Mouse (Mus musculus) small intestine, adult 2 months (tissue): Measurements from ENCODE around the gene Derl3. TPM values are rescaled to one million over a fixed set of nuclear protein-coding genes. Genes with fewer than 3 reads are reported as not detected.

Experiments
- H3K27ac ChIP-seq: fragments of 200-500 bp; 2 replicates; pipeline ENCODE4 v1.5.1; 2012; ENCODE audit warnings: low read depth, low read length, control low read depth, inconsistent platforms; ENCODE audit not compliant: insufficient read depth
- H3K27me3 ChIP-seq: fragments of 200-500 bp; 2 replicates; pipeline ENCODE4 v1.6.1; 2012; ENCODE audit warnings: mild to moderate bottlenecking, moderate library complexity, low read length, inconsistent platforms; ENCODE audit not compliant: control insufficient read depth, insufficient read depth
- H3K36me3 ChIP-seq: fragments of 200-500 bp; 2 replicates; pipeline ENCODE4 v1.6.1; 2012; ENCODE audit warnings: mild to moderate bottlenecking, low read length, control low read depth, inconsistent platforms; ENCODE audit not compliant: control insufficient read depth, insufficient read depth
- H3K4me1 ChIP-seq: fragments of 200-500 bp; 2 replicates; pipeline ENCODE4 v1.6.1; 2012; ENCODE audit warnings: low read length, inconsistent platforms, mixed read lengths; ENCODE audit not compliant: control insufficient read depth, insufficient read depth, insufficient read length
- H3K4me3 ChIP-seq: fragments of 200-500 bp; 2 replicates; pipeline ENCODE4 v1.5.1; 2012; ENCODE audit warnings: low read depth, mild to moderate bottlenecking, control low read depth, inconsistent platforms, low read length, moderate library complexity
- CTCF ChIP-seq: fragments of 200-500 bp; IDR thresholded peaks from 2 replicates; pipeline ENCODE4 v1.5.1; 2012; ENCODE audit warnings: low read depth, mild to moderate bottlenecking, control low read depth, inconsistent platforms, low read length, moderate library complexity, mixed read lengths; ENCODE audit not compliant: insufficient replicate concordance, insufficient read length; ENCODE audit errors: extremely low read depth
- POLR2A ChIP-seq: fragments of 200-500 bp; IDR thresholded peaks from 2 replicates; pipeline ENCODE4 v1.6.1; 2012; ENCODE audit warnings: low read depth, mild to moderate bottlenecking, control low read depth, inconsistent platforms, low read length, moderate library complexity
- WGBS: fragments of 180-500 bp; shearing (Covaris S2); methylation state at CpG from one replicate; pipeline ENCODE4 v1.1.7; 2018; 5-methylcytosine and 5-hydroxymethylcytosine counted together
- polyA plus RNA-seq: library from polyadenylated mRNA; depleted of rRNA; stranded (reverse); fragments of >200 nt; gene quantifications from 2 replicates; pipeline ENCODE4 v1.2.3, GENCODE M21; 2012

Gene Derl3
- polyA plus RNA-seq, 1 experiment: 145 TPM

DNA sequence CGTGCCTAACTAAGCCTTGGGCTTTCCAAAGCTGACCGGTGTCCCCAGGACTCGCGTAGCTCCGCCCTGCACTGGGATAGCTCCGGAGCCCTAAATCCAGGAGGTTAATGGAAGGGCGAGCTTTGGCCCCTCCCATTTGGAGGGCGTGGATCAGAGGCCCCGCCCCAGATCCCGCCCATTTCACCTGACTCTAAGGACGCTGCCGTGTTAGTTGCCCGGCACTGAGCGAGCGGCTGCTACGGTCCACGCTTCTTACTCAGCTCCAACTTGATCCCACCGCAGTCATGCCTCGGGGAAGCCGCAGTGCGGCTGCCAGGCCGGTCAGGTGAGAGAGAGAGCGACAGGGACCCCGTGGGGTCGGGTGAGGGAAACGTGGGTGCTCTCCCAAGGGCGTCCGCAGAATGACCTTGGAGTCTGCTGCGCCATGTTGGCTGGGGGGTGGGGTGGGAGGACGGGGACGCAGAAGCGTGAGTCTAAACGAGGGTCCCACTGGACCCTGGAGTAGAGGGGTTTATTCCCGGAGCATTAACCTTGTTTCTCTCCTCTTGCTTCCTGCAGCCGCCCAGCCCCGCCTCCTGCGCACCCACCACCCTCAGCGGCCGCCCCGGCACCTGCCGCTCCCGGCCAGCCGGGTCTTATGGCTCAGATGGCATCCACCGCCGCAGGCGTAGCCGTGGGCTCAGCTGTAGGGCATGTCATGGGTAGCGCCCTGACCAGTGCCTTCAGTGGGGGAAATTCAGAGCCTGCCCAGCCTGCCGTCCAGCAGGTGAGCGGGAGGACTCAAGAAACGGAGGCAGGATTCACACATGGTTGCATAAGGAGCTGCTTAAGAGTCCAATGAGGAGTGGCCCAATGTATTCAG lies 42.7 kb downstream of the Derl3 start, which contains the start of gene Mmp11:
Gene Mmp11 (minus strand): TSS at position 817 of the 862 bp plus-strand sequence.
- peaks cover 19% of the 10 kb centered on the region for H3K4me1 ChIP-seq
- H3K27me3 ChIP-seq: peaks cover 12% of the 10 kb centered on the region; the same call in 1 of the 2 replicates
- H3K36me3 ChIP-seq: peaks cover 4% of the 10 kb centered on the region
- TF ChIP-seq POLR2A: peak; percentile 93
- TF ChIP-seq CTCF: no peak
- H3K4me3 ChIP-seq: peak within 1 kb of the TSS; percentile 77
- 3% methylated on average over 51 of the region's 51 CpGs for WGBS
- peak within 1 kb of the TSS; percentile 17; the same call in 1 of the 2 replicates for H3K27ac ChIP-seq

GRCm38 (mm10) chr10:75936909-75937667 lies 43.9 kb downstream of the Derl3 start:
- Histone ChIP-seq H3K36me3 (peaks cover 4% of the 10 kb centered on the region), H3K27me3 (0 out of 2 replicates have a peak, but pooled peaks cover 2% of the 10 kb centered on the region), H3K27ac (no peak overlapping the region), H3K4me1 (peaks cover 16% of the 10 kb centered on the region), H3K4me3 (peak overlapping the region; percentile 25)
- WGBS: 62% methylated on average over 18 of the region's 18 CpGs
- TF ChIP-seq POLR2A: no peak
- TF ChIP-seq CTCF: no peak

GRCm38 (mm10) chr10:75937851-75938643 lies 44.8 kb downstream of the Derl3 start:
- Histone ChIP-seq H3K36me3 (peaks cover 4% of the 10 kb centered on the region), H3K27me3 (no peaks in the 10 kb centered on the region), H3K4me1 (peaks cover 12% of the 10 kb centered on the region), H3K27ac (no peak overlapping the region), H3K4me3 (no peak overlapping the region)
- TF ChIP-seq CTCF (no peak), POLR2A (no peak)
- WGBS: 59% methylated on average over 10 of the region's 10 CpGs

DNA sequence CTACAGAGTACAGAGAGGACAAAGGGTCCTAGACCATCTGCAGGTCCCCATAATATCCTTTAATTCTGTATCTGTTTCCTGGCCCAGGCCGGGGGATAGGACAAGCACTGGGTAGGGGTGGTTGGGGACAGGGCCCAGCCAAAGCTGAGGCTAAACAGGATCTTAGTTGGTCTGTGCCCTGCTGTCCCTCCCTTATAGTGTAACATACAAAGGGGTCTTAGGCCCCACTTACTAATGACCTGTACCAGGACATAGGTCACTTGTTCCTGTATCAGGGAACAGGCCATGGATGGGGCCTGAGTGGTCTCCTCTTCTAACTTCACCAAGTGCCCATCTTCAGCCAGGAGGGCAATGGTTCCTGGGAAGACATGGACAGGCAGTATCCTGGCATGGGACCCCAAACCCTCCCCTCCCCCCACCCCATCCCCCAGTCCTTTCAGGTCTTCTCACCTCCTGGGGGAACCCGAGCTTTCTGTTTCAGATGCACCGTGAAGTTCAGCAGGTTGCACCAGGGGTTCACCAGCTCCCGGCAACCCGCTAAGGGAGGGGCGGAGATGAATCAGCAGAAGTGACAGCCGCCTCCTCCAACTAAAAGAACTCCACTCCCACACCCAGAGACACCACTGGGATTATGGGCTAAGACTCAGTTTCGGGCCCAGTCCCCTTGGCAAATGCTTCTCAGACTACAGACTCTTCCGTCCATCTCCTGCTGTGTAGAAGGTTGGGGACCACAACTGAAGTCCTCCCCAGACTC lies 46.4 kb downstream of the Derl3 start:
- no peak for TF ChIP-seq CTCF
- no peak for TF ChIP-seq POLR2A
- no peak overlapping the region for H3K4me3 ChIP-seq
- peaks cover 4% of the 10 kb centered on the region for H3K36me3 ChIP-seq
- H3K4me1 ChIP-seq: peaks cover 12% of the 10 kb centered on the region
- WGBS: 77% methylated on average over 9 of the region's 9 CpGs
- no peak overlapping the region for H3K27ac ChIP-seq
- no peaks in the 10 kb centered on the region for H3K27me3 ChIP-seq

DNA sequence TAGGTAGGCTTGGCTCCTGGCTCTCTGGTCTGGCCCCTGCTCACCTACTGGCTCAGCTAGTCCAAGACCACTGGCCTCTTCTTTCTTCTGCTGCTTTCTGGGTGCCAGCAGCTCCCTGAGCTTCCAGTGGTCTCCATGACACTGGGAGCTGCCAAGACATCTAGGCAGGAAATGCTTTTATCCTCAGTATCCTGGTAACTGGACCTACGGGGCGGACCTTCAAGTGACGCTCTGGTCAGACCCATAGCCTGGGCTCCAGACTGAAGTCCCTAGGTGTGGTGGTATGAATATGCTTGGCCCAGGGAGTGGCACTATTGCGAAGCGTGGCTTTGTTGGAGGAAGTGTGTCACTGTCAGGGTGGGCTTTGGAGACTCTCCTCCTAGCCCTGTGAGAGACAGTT lies 47.3 kb downstream of the Derl3 start, which contains the start of gene Gm867:
Gene Gm867 (minus strand): TSS at position 153 of the 400 bp plus-strand sequence.
- WGBS: 83% methylated on average over 5 of the region's 5 CpGs
- no peak within 1 kb of the TSS for H3K27ac ChIP-seq

More for the DNA sequence above, 47.3 kb downstream of the Derl3 start, which contains the start of gene Gm867:
- no peaks in the 10 kb centered on the region for H3K27me3 ChIP-seq
- TF ChIP-seq CTCF: no peak
- TF ChIP-seq POLR2A: no peak
- H3K36me3 ChIP-seq: peaks cover 4% of the 10 kb centered on the region
- H3K4me3 ChIP-seq: no peak within 1 kb of the TSS
- H3K4me1 ChIP-seq: peaks cover 9% of the 10 kb centered on the region
